Mouse (Mus musculus): ENCODE data around the gene Rpgrip1l.

Gene Rpgrip1l

GRCm38 (mm10) chr8:91312835-91313832 is at the start of gene Rpgrip1l, which contains the start of gene Fto:
Rpgrip1l (minus strand) TSS chr8:91313262.
Fto (plus strand) TSS chr8:91313525.
- DNase-seq (ENCODE audit: low spot score) = peak; percentile 86

- DNase-seq (ENCODE audit: low spot score) = no peak
These were observed 47.7 kb upstream of the Rpgrip1l start for GRCm38 (mm10) chr8:91360644-91361357.

- no peak for DNase-seq (ENCODE audit: low spot score)
These were observed 46.4 kb upstream of the Rpgrip1l start for GRCm38 (mm10) chr8:91359511-91359910.

GRCm38 (mm10) chr8:91358016-91358415 is 45.0 kb upstream of the Rpgrip1l start:
- no peak for DNase-seq (ENCODE audit: low spot score)

- DNase-seq (ENCODE audit: low spot score) = no peak
These were observed 44.5 kb upstream of the Rpgrip1l start for GRCm38 (mm10) chr8:91357493-91358014.

GRCm38 (mm10) chr8:91355956-91356699 is 43.1 kb upstream of the Rpgrip1l start:
- DNase-seq (ENCODE audit: low spot score) = no peak

GRCm38 (mm10) chr8:91355301-91355905 is 42.3 kb upstream of the Rpgrip1l start:
- DNase-seq (ENCODE audit: low spot score) = no peak

- no peak for DNase-seq (ENCODE audit: low spot score)
These were observed 40.8 kb upstream of the Rpgrip1l start for GRCm38 (mm10) chr8:91353907-91354306.

- no peak for DNase-seq (ENCODE audit: low spot score)
These were observed 40.0 kb upstream of the Rpgrip1l start for GRCm38 (mm10) chr8:91353062-91353461.

GRCm38 (mm10) chr8:91352598-91352997 is 39.5 kb upstream of the Rpgrip1l start:
- DNase-seq (ENCODE audit: low spot score) = no peak

- no peak for DNase-seq (ENCODE audit: low spot score)
These were observed 37.6 kb upstream of the Rpgrip1l start for GRCm38 (mm10) chr8:91350628-91351027.

- no peak for DNase-seq (ENCODE audit: low spot score)
These were observed 36.8 kb upstream of the Rpgrip1l start for GRCm38 (mm10) chr8:91349816-91350215.

GRCm38 (mm10) chr8:91347595-91347994 is 34.5 kb upstream of the Rpgrip1l start:
- no peak for DNase-seq (ENCODE audit: low spot score)

GRCm38 (mm10) chr8:91347146-91347545 is 34.1 kb upstream of the Rpgrip1l start:
- no peak for DNase-seq (ENCODE audit: low spot score)

GRCm38 (mm10) chr8:91344659-91345058 is 31.6 kb upstream of the Rpgrip1l start:
- DNase-seq (ENCODE audit: low spot score) = no peak

GRCm38 (mm10) chr8:91342798-91343197 is 29.7 kb upstream of the Rpgrip1l start:
- no peak for DNase-seq (ENCODE audit: low spot score)

- DNase-seq (ENCODE audit: low spot score) = no peak
These were observed 29.1 kb upstream of the Rpgrip1l start for GRCm38 (mm10) chr8:91342196-91342595.

- no peak for DNase-seq (ENCODE audit: low spot score)
These were observed 27.7 kb upstream of the Rpgrip1l start for GRCm38 (mm10) chr8:91340746-91341145.

- DNase-seq (ENCODE audit: low spot score) = no peak
These were observed 26.6 kb upstream of the Rpgrip1l start for GRCm38 (mm10) chr8:91339651-91340050.

- DNase-seq (ENCODE audit: low spot score) = no peak
These were observed 25.5 kb upstream of the Rpgrip1l start for GRCm38 (mm10) chr8:91338389-91339154.

GRCm38 (mm10) chr8:91329461-91329850 is 16.4 kb upstream of the Rpgrip1l start:
- DNase-seq (ENCODE audit: low spot score) = no peak

Data from ovary, postnatal 14 days (tissue).